Mouse (Mus musculus): ENCODE measurements around the gene Dock4. TPM values are rescaled to one million over a fixed set of nuclear protein-coding genes. Genes with fewer than 3 reads are reported as not detected.
A peak's percentile ranks its signal among the peaks of the same experiment; 100 is the strongest.

Gene Dock4
- polyA plus RNA-seq, 1 experiment from 2014 or later: 12.6 TPM

GRCm38 (mm10) chr12:40499627-40500329, 54.0 kb downstream of the Dock4 start:
- DNase-seq (ENCODE audit: low spot score, missing footprints): no peak
- Histone ChIP-seq H3K4me2 (no peak overlapping the region), H3K9ac (ENCODE audit: low read length) (no peak overlapping the region), H3K27me3 (ENCODE audit: control insufficient read depth, insufficient read depth, low read length) (no peaks in the 10 kb centered on the region), H3K36me3 (ENCODE audit: control insufficient read depth, insufficient read depth, low read length) (no peaks in the 10 kb centered on the region), H3K9me3 (ENCODE audit: control insufficient read depth, low read length) (no peaks in the 10 kb centered on the region), H3K4me3 (ENCODE audit: low read depth, low read length) (no peak overlapping the region), H3K4me1 (ENCODE audit: control insufficient read depth, insufficient read depth, low read length) (no peaks in the 10 kb centered on the region), H3K27ac (ENCODE audit: low read depth, low read length) (no peak overlapping the region)
- no peak for ATAC-seq (ENCODE audit: low FRiP score)
- 76% methylated on average over 5 of the region's 5 CpGs for WGBS

GRCm38 (mm10) chr12:40501141-40501540, 55.4 kb downstream of the Dock4 start:
- ATAC-seq (ENCODE audit: low FRiP score): no peak
- no peak for DNase-seq (ENCODE audit: low spot score, missing footprints)
- H3K27me3 ChIP-seq (ENCODE audit: control insufficient read depth, insufficient read depth, low read length): no peaks in the 10 kb centered on the region

GRCm38 (mm10) chr12:40503520-40503919, 57.8 kb downstream of the Dock4 start:
- no peaks in the 10 kb centered on the region for H3K36me3 ChIP-seq (ENCODE audit: control insufficient read depth, insufficient read depth, low read length)
- no peak overlapping the region for H3K4me2 ChIP-seq
- peaks cover 4% of the 10 kb centered on the region; the same call in 1 of the 2 replicates for H3K4me1 ChIP-seq (ENCODE audit: control insufficient read depth, insufficient read depth, low read length)
- H3K27ac ChIP-seq (ENCODE audit: low read depth, low read length): no peak overlapping the region
- no peak overlapping the region for H3K4me3 ChIP-seq (ENCODE audit: low read depth, low read length)
- H3K9me3 ChIP-seq (ENCODE audit: control insufficient read depth, low read length): no peaks in the 10 kb centered on the region
- 81% methylated on average over 3 of the region's 3 CpGs for WGBS
- no peak overlapping the region for H3K9ac ChIP-seq (ENCODE audit: low read length)
- no peaks in the 10 kb centered on the region; the same call in 1 of the 2 replicates for H3K27me3 ChIP-seq (ENCODE audit: control insufficient read depth, insufficient read depth, low read length)
- ATAC-seq (ENCODE audit: low FRiP score): no peak
- DNase-seq (ENCODE audit: low spot score, missing footprints): no peak

More at GRCm38 (mm10) chr12:40501141-40501540, 55.4 kb downstream of the Dock4 start:
- 69% methylated on average over 1 of the region's 1 CpGs for WGBS
- no peak overlapping the region for H3K9ac ChIP-seq (ENCODE audit: low read length)
- no peaks in the 10 kb centered on the region for H3K4me1 ChIP-seq (ENCODE audit: control insufficient read depth, insufficient read depth, low read length)
- no peak overlapping the region for H3K27ac ChIP-seq (ENCODE audit: low read depth, low read length)
- H3K36me3 ChIP-seq (ENCODE audit: control insufficient read depth, insufficient read depth, low read length): no peaks in the 10 kb centered on the region
- no peak overlapping the region for H3K4me2 ChIP-seq
- no peaks in the 10 kb centered on the region for H3K9me3 ChIP-seq (ENCODE audit: control insufficient read depth, low read length)
- H3K4me3 ChIP-seq (ENCODE audit: low read depth, low read length): no peak overlapping the region

GRCm38 (mm10) chr12:40504687-40505086, 58.9 kb downstream of the Dock4 start:
- 73% methylated on average over 3 of the region's 3 CpGs for WGBS
- H3K27ac ChIP-seq (ENCODE audit: low read depth, low read length): no peak overlapping the region
- H3K4me1 ChIP-seq (ENCODE audit: control insufficient read depth, insufficient read depth, low read length): peaks cover 4% of the 10 kb centered on the region; the same call in 1 of the 2 replicates
- no peak overlapping the region for H3K9ac ChIP-seq (ENCODE audit: low read length)
- ATAC-seq (ENCODE audit: low FRiP score) (no peak), DNase-seq (ENCODE audit: low spot score, missing footprints) (no peak)
- no peak overlapping the region for H3K4me2 ChIP-seq
- no peak overlapping the region for H3K4me3 ChIP-seq (ENCODE audit: low read depth, low read length)
- no peaks in the 10 kb centered on the region for H3K36me3 ChIP-seq (ENCODE audit: control insufficient read depth, insufficient read depth, low read length)
- no peaks in the 10 kb centered on the region for H3K9me3 ChIP-seq (ENCODE audit: control insufficient read depth, low read length)
- no peaks in the 10 kb centered on the region; the same call in 1 of the 2 replicates for H3K27me3 ChIP-seq (ENCODE audit: control insufficient read depth, insufficient read depth, low read length)

GRCm38 (mm10) chr12:40507823-40508390, 62.2 kb downstream of the Dock4 start:
- peaks cover 12% of the 10 kb centered on the region for H3K4me1 ChIP-seq (ENCODE audit: control insufficient read depth, insufficient read depth, low read length)
- H3K27me3 ChIP-seq (ENCODE audit: control insufficient read depth, insufficient read depth, low read length): no peaks in the 10 kb centered on the region; the same call in 1 of the 2 replicates
- ATAC-seq (ENCODE audit: low FRiP score) (0 out of 2 replicates have a peak, but pooled peaks have one; percentile 54), DNase-seq (ENCODE audit: low spot score, missing footprints) (peak; percentile 86)
- WGBS: 48% methylated on average over 4 of the region's 4 CpGs
- H3K4me3 ChIP-seq (ENCODE audit: low read depth, low read length): no peak overlapping the region
- no peaks in the 10 kb centered on the region for H3K9me3 ChIP-seq (ENCODE audit: control insufficient read depth, low read length)
- no peak overlapping the region for H3K9ac ChIP-seq (ENCODE audit: low read length)
- H3K4me2 ChIP-seq: no peak overlapping the region
- no peak overlapping the region for H3K27ac ChIP-seq (ENCODE audit: low read depth, low read length)
- no peaks in the 10 kb centered on the region for H3K36me3 ChIP-seq (ENCODE audit: control insufficient read depth, insufficient read depth, low read length)

- no peak overlapping the region for H3K4me3 ChIP-seq (ENCODE audit: low read depth, low read length)
- 48% methylated on average over 8 of the region's 8 CpGs for WGBS
- H3K9ac ChIP-seq (ENCODE audit: low read length): no peak overlapping the region
- no peaks in the 10 kb centered on the region for H3K36me3 ChIP-seq (ENCODE audit: control insufficient read depth, insufficient read depth, low read length)
- ATAC-seq (ENCODE audit: low FRiP score): no peak
- H3K27me3 ChIP-seq (ENCODE audit: control insufficient read depth, insufficient read depth, low read length): no peaks in the 10 kb centered on the region; the same call in 1 of the 2 replicates
- H3K27ac ChIP-seq (ENCODE audit: low read depth, low read length): no peak overlapping the region
- H3K9me3 ChIP-seq (ENCODE audit: control insufficient read depth, low read length): no peaks in the 10 kb centered on the region
- no peak overlapping the region for H3K4me2 ChIP-seq
- no peak for DNase-seq (ENCODE audit: low spot score, missing footprints)
- H3K4me1 ChIP-seq (ENCODE audit: control insufficient read depth, insufficient read depth, low read length): peaks cover 14% of the 10 kb centered on the region
Measured at GRCm38 (mm10) chr12:40508416-40508815, 62.7 kb downstream of the Dock4 start.

- Histone ChIP-seq H3K36me3 (ENCODE audit: control insufficient read depth, insufficient read depth, low read length) (no peaks in the 10 kb centered on the region), H3K9me3 (ENCODE audit: control insufficient read depth, low read length) (no peaks in the 10 kb centered on the region), H3K4me1 (ENCODE audit: control insufficient read depth, insufficient read depth, low read length) (peaks cover 14% of the 10 kb centered on the region), H3K9ac (ENCODE audit: low read length) (no peak overlapping the region), H3K27ac (ENCODE audit: low read depth, low read length) (no peak overlapping the region), H3K27me3 (ENCODE audit: control insufficient read depth, insufficient read depth, low read length) (no peaks in the 10 kb centered on the region; the same call in 1 of the 2 replicates), H3K4me2 (no peak overlapping the region), H3K4me3 (ENCODE audit: low read depth, low read length) (no peak overlapping the region)
- ATAC-seq (ENCODE audit: low FRiP score): peak; percentile 54
- no peak for DNase-seq (ENCODE audit: low spot score, missing footprints)
- 30% methylated on average over 8 of the region's 8 CpGs for WGBS
Measured at GRCm38 (mm10) chr12:40511643-40512369, 66.1 kb downstream of the Dock4 start.

GRCm38 (mm10) chr12:40512370-40512693, 66.6 kb downstream of the Dock4 start:
- H3K9ac ChIP-seq (ENCODE audit: low read length): no peak overlapping the region
- no peaks in the 10 kb centered on the region for H3K36me3 ChIP-seq (ENCODE audit: control insufficient read depth, insufficient read depth, low read length)
- H3K27me3 ChIP-seq (ENCODE audit: control insufficient read depth, insufficient read depth, low read length): no peaks in the 10 kb centered on the region
- no peak overlapping the region for H3K4me2 ChIP-seq
- DNase-seq (ENCODE audit: low spot score, missing footprints): no peak
- H3K27ac ChIP-seq (ENCODE audit: low read depth, low read length): no peak overlapping the region
- H3K4me1 ChIP-seq (ENCODE audit: control insufficient read depth, insufficient read depth, low read length): peaks cover 14% of the 10 kb centered on the region
- WGBS: 70% methylated on average over 2 of the region's 2 CpGs
- no peaks in the 10 kb centered on the region for H3K9me3 ChIP-seq (ENCODE audit: control insufficient read depth, low read length)
- peak; percentile 31 for ATAC-seq (ENCODE audit: low FRiP score)
- no peak overlapping the region for H3K4me3 ChIP-seq (ENCODE audit: low read depth, low read length)

GRCm38 (mm10) chr12:40512994-40513393, 67.2 kb downstream of the Dock4 start:
- H3K9me3 ChIP-seq (ENCODE audit: control insufficient read depth, low read length): no peaks in the 10 kb centered on the region
- peaks cover 12% of the 10 kb centered on the region for H3K4me1 ChIP-seq (ENCODE audit: control insufficient read depth, insufficient read depth, low read length)
- DNase-seq (ENCODE audit: low spot score, missing footprints) (no peak), ATAC-seq (ENCODE audit: low FRiP score) (0 out of 2 replicates have a peak, but pooled peaks have one; percentile 51)
- H3K36me3 ChIP-seq (ENCODE audit: control insufficient read depth, insufficient read depth, low read length): no peaks in the 10 kb centered on the region
- no peak overlapping the region for H3K9ac ChIP-seq (ENCODE audit: low read length)
- 31% methylated on average over 7 of the region's 7 CpGs for WGBS
- no peaks in the 10 kb centered on the region for H3K27me3 ChIP-seq (ENCODE audit: control insufficient read depth, insufficient read depth, low read length)
- H3K27ac ChIP-seq (ENCODE audit: low read depth, low read length): no peak overlapping the region
- H3K4me2 ChIP-seq: no peak overlapping the region
- H3K4me3 ChIP-seq (ENCODE audit: low read depth, low read length): no peak overlapping the region

Data from midbrain, embryonic 11.5 days (tissue).